Mouse (Mus musculus) spleen, adult 12 weeks (tissue): ENCODE measurements around the gene Snx32.
A peak's percentile ranks its signal among the peaks of the same experiment; 100 is the strongest.
"Not testable (repeated sequence)": the region's sequence is repeated elsewhere in the genome, so short reads cannot be mapped to it uniquely, and the experiment has no call there.

Experiments used
- DNase-seq: peaks from one replicate; pipeline ENCODE4 v3.0.0; 2022; ENCODE audit warnings: low spot score

Gene Snx32

GRCm38 (mm10) chr19:5512091-5513004 lies 2.0 kb upstream of the Snx32 start:
- DNase-seq: no peak

- DNase-seq: peak; percentile 19
Measured at GRCm38 (mm10) chr19:5511074-5511632, 815 bp upstream of the Snx32 start.

- DNase-seq: no peak
Measured at GRCm38 (mm10) chr19:5503687-5504086, 6.7 kb downstream of the Snx32 start, which contains the start of gene 1700020D05Rik. Gene 1700020D05Rik, minus strand, starts transcription at chr19:5503787.

GRCm38 (mm10) chr19:5500330-5500875 lies 9.9 kb downstream of the Snx32 start:
- DNase-seq: no peak

GRCm38 (mm10) chr19:5496052-5496370 lies 14.3 kb downstream of the Snx32 start:
- DNase-seq: no peak

GRCm38 (mm10) chr19:5495353-5496051 lies 14.8 kb downstream of the Snx32 start:
- no peak for DNase-seq

GRCm38 (mm10) chr19:5494314-5494713 lies 16.0 kb downstream of the Snx32 start:
- no peak for DNase-seq

- not testable (repeated sequence) for DNase-seq
Measured at GRCm38 (mm10) chr19:5493301-5493721, 17.0 kb downstream of the Snx32 start.

GRCm38 (mm10) chr19:5492641-5493040 lies 17.7 kb downstream of the Snx32 start:
- DNase-seq: no peak

GRCm38 (mm10) chr19:5490898-5491708 lies 19.2 kb downstream of the Snx32 start:
- DNase-seq: peak; percentile 82

- peak; percentile 91 for DNase-seq
Measured at GRCm38 (mm10) chr19:5490313-5490897, 19.9 kb downstream of the Snx32 start, which contains the start of gene Cfl1. Gene Cfl1, plus strand, starts transcription at chr19:5490455.

GRCm38 (mm10) chr19:5489721-5490120 lies 20.6 kb downstream of the Snx32 start:
- DNase-seq: not testable (repeated sequence)

GRCm38 (mm10) chr19:5488878-5489571 lies 21.3 kb downstream of the Snx32 start:
- peak; percentile 95 for DNase-seq

GRCm38 (mm10) chr19:5487768-5488550 lies 22.4 kb downstream of the Snx32 start, which contains the start of gene Mus81:
Gene Mus81, minus strand, starts transcription at chr19:5488402.
- peak; percentile 92 for DNase-seq

GRCm38 (mm10) chr19:5486771-5487170 lies 23.6 kb downstream of the Snx32 start:
- no peak for DNase-seq

GRCm38 (mm10) chr19:5486286-5486685 lies 24.1 kb downstream of the Snx32 start:
- no peak for DNase-seq

- no peak for DNase-seq
Measured at GRCm38 (mm10) chr19:5485821-5486220, 24.5 kb downstream of the Snx32 start.

GRCm38 (mm10) chr19:5485371-5485770 lies 25.0 kb downstream of the Snx32 start:
- no peak for DNase-seq

GRCm38 (mm10) chr19:5484496-5484895 lies 25.8 kb downstream of the Snx32 start:
- no peak for DNase-seq
